Mouse (Mus musculus): ENCODE measurements around the gene Vmn2r101.

Vmn2r101 gene

GRCm38 (mm10) chr17:19576927-19577326 lies at the start of gene Vmn2r101:
TSS of gene Vmn2r101 (plus strand) at chr17:19577227.
- DNase-seq (ENCODE audit: low read depth), result no peak

- no peak for DNase-seq (ENCODE audit: low read depth)
Observed at GRCm38 (mm10) chr17:19629328-19629727, 52.3 kb downstream of the Vmn2r101 start.

GRCm38 (mm10) chr17:19658447-19658846 lies 81.4 kb downstream of the Vmn2r101 start:
- DNase-seq (ENCODE audit: low read depth), result no peak

- DNase-seq (ENCODE audit: low read depth), result no peak
Observed at GRCm38 (mm10) chr17:19660028-19660427, 83.0 kb downstream of the Vmn2r101 start, which contains the start of gene Vmn2r102. TSS of gene Vmn2r102 (plus strand) at chr17:19660328.
